Mouse (Mus musculus): ENCODE data around the gene Tal1.

The Tal1 gene

DNA sequence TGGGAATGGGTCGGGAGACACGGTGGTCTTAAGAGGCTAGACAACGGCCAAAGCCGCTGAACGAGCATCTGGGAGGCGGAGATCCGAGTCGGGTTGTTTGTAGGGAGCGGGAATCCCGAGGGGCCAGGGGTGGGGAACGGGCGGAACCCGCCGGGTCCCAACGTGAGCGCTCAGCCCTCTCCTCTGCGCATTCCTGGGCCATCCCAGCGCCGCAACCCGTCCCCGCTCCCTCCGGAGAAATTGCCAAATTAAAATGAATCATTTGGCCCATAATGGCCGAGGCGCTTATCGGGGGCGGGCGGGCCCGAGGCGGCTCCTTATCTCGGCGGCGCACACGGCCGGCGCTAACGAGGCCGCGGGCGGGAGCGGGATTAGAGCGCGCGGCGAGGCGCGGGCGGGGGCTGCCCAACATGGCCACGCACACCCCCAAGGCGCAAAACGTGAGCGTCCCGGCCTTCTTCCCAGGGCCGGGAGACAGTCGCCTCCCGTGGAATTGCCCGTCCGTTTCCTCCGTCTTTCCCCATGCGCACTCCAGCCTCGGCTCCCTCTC, at the start of gene Tal1:
Gene Tal1, plus strand, starts transcription at position 56 of the 550 bp plus-strand sequence.
- DNase-seq (ENCODE audit: low read depth, low spot score): no peak

DNA sequence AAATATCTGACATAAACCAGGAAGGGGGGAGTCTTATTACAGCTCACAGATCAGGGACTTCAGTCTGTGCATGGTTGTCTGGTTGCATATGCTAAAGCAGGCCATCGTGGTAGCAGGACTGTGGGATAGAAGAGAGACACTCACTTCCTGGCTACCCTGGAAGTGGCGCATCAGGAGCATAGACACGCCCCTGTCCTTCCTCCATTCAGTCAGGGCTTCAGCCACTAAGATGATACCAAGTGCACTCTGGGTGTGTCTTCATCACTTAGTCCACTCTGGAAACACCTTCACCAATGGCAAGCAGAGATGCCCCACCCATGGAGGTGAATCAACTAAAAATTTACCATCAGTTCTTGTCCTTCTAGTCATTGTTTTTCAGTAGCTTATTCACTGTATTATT, 42.0 kb upstream of the Tal1 start:
- no peak for DNase-seq (ENCODE audit: low read depth, low spot score)

DNA sequence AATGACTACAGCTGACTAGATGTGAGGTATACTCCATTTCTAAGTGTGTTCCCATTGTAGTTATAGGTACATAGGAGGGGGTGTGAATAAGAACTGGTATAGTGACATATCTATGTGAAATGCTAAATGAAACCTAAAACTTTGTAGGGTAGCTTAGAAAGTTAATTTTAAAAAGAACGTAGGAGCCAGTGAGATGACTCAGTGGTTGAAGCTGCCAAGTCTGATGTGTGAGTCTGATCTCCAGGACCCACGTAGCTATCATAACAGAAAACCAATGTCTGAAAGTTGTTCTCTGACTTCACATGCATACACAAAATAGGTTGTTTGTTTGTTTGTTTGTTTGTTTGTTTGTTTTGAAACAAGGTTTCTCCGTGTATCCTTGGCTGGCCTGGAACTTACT, 36.2 kb upstream of the Tal1 start:
- DNase-seq (ENCODE audit: low read depth, low spot score): no peak

DNA sequence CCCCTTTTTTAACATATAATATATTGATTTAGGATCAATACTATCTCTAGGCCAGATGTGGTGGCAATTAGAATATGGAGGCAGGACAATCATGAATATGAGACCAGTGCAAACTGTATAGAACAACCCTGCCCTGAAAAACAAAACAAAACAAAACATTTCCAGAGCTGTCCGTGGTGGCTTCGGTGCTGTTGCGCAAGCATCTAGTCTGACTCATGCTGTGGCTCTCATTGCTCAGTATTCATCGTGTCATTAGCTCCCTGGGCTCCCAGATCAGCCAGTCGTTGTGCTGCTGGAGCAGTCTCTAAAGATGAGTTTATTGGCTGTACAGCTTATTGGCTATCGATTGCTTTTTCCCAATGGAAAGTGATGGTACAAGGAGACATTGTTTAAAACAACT, 21.2 kb upstream of the Tal1 start:
- DNase-seq (ENCODE audit: low read depth, low spot score): no peak

DNA sequence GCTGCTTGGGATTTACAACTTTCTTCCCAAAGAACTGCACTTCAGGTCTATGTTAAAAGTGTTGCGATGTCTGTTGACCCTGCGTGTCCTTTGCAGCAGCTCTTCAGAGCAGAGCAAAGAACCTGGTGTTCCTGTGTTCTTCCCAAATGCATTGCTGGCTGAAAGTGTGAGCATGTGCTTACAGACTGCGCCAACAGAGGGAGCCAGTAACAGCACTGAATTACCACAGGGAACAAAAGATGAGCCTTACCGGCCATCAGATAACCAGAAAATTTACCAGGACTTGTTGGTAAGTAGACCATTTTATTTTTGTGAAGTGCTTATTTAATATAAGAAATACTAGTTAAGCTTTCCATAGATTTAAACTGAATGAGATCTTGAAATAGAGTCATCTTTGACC, 18.0 kb upstream of the Tal1 start:
- DNase-seq (ENCODE audit: low read depth, low spot score): no peak

DNA sequence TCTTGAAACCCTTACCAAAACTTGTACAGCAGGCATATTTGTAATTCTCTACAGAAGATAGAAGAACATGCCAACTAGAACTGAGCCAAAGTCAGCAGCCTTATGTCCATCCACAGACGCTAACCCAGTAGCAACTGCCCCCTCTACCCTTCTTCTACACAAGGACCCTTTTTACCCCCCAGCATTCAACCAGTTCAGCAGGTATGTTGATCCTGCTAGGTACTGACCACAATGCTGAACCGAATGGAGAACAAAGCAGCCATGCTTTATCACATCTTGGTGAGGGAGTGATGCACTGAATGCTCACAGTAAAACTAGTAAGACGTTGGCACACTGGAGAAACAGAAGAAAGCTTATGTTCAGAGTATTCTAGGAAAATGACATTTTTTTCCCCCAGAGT, 10.6 kb upstream of the Tal1 start:
- DNase-seq (ENCODE audit: low read depth, low spot score): no peak

DNA sequence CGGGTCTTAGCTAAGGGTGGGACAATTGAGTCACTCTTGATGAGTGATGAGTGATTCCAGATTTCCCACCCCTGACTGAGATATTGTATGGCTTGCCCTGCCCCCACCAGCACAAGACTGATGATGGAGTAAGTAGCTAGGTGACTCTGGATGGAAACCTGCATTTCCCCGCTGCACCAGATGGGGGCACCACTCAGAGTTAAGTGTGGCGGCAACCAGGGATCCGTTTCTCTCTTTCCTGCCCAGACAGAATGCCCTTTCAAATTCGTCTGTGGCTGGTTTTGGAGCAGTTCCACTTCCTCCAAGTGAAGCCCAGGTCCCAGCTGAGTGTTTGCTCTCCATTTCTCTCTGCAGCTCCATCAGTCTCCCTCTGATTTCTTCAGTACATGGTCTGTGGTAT, 8.5 kb upstream of the Tal1 start:
- DNase-seq (ENCODE audit: low read depth, low spot score): no peak

DNA sequence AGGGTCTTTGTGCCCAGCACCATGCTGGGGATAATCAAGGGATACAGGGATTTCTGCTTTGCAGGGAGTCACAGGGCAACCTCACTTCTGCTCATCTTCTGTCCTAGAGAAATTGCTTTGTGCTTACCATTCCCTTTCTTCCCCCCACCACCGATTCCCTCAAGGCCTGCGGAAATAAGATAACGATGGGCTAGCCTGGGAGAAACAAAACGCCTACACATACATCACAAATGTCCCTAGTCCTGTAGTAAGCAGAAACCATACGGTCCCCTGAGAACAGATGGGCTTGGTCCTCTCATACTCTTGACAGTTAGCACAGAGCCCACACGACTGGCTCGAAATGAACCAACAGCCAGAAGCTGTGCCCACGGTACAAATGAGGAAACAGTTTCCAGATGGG, 8.0 kb upstream of the Tal1 start:
- no peak for DNase-seq (ENCODE audit: low read depth, low spot score)

DNA sequence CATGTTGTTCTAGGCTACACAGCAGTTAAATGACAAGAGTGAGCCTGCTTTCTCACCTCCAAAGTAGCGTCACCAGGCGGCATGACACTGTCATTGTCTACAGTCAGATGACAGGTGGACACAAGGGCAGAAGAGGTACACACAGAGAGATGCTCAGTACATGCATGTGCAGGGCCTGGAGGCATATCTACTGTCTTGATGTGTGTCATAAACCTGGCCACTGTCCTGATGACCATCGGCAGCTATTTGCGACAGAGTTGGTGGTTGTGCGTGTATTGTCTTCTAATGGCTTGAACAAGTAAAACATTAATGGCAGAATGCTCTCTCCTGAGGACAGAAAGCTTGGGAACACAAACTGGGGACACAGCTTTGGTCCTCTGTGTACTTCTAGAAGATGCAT, 5.0 kb upstream of the Tal1 start:
- no peak for DNase-seq (ENCODE audit: low read depth, low spot score)

DNA sequence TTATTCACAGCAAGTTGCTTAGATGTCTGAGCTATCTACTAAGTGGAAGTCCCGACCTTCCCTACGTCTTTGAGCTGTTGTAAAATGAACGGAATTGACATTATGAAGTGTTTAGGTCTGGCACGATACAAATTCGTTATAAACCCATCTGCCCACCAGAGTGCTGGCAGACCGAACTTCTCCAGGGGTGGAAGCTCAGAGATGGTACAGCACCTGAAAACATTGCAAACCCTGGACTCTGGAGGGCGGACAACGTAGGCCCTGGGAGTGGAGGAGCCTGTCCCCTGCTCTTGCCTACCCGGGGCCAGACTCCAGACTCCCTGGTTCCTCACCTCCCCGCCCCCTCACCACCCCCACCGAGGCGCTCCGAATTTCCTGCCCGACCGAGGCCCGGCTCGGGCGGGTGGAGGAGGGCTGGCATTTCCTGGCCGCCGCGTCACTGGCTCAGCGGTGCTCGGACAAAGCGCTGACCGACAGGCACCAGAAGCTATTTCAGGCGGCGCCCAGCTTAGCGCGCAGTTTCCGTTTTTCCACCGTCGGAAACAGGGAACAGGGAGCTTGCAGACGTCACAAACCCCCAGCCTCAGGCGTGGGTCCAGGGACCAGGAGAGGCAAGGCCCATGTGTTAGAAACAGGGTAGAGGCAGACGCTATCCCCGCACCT, 3.8 kb upstream of the Tal1 start:
- no peak for DNase-seq (ENCODE audit: low read depth, low spot score)

DNA sequence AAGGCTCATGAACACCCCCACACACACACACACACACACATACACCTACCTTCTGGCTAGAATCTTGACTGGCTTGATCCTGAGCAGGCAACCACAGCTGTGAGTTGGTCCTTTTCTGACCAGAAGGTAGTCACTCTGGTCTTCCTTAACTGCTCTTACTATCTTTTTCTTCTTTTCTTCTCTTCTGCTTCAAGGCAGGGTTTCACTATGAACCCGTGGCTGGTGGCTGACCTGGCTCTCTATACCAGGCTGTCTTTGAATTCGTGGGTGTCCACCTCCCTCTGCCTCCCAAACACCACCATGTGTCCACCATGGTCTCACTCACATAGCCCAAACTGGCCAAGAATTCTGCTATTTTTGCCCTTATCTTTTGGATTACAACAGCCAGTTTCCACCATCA, 1.2 kb upstream of the Tal1 start:
- DNase-seq (ENCODE audit: low read depth, low spot score): no peak

DNA sequence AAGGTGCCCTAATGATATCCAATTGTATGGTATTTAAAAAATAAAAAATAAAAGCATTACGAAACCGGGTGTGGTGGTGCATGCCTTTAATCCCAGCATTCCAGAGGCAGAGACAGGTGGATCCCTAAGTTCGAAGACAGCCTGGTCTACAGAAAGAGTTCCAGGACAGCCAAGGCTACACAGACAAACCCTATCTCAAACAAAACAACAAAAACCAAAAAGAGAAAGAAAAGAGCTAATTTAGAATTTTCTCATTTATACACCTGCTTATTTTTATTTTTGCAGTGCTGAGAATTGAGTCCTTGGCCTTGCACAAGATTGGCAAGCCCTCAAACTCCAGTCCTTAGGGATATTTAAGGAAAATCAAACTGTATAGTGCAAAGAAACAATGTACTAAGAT, 535 bp upstream of the Tal1 start:
- DNase-seq (ENCODE audit: low read depth, low spot score): no peak

DNA sequence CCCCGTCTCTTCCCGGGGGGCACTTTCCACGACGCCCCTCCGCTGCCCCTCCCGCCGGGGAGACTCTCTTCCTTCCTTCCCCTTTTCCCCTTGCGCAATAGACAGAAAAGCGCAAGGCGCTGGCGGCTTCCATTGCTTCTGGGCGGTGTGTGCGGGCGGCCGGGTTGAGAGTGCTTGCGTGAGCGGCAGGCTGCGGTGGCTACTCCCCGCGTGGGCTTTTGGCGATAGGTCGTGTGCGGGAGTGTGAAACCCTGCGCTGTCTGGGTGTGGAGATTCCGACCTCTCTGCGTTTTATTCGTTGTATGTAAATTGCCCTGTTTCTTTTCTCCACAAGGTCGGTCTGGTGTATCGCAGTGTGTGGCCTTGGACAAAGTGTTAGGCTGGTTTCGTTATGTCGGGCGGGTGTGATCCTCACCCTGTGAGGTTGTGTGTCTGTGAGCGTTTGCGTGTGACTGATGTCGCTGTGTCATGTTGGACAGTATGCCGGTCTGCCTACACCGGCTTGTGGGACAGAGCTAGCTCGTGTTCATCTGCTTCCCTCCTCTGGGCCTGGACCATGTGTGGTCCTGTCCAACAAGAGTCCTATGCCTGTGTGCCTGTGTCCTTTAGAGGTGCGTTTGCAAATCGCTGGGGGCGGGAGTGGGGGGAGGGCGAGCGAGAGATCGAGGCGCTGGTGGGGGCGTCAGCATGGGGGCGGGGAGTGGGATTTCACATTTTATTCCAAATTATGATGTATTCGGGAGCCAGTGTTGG, 871 bp downstream of the Tal1 start:
- no peak for DNase-seq (ENCODE audit: low read depth, low spot score)

DNA sequence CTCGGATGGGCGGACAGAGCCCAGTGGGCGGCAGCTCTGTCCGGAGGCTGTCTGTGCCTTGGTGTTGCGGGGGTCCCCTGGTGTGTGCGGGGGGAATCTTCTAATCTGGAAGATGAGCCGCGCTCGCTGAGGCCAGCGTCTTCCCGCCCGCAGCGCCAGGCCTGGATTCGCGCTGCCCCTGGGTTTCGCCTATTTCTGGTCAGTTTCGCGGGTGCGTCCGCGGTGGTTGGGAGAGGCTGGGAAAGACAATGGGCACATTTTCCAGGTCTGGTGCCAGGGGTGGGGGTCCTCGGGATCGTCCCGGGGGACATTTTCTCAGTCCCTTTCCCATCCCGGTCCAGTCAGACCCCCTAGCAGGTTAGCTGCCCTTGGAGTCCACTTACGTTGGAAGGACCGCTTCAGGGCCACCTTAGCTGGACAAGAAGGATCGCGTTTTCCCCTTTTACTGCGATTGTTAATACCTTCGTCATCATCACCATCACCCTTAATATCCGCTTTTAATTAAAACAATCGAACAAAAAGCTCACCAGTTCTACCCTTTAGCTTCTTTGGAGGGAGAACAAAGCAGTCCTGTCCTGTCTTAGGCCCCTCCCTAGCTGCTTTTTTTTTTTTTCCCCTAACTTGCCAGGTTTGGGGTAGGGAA, 1.6 kb downstream of the Tal1 start:
- DNase-seq (ENCODE audit: low read depth, low spot score): no peak

DNA sequence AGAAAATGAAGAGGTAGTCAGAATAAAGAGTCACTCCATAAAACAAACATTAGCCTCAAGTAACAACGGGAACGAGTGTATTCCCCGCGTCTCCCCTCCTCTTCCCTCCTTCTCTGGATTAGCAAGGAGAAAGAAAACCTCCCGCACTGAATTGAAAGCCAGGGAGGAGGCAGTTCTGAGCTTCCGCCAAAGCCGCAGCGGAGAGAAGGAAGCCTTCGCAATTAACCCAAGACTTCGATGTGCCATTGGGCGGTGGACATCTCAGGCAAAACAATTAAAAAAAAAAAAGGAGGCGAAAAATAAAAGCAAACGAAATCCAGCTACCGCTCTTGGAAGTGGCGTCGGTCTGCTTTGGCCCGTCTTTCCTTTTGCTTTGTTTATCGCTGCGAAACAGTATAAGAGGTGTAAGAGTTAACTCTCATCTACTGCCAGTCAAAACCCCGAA, 2.1 kb downstream of the Tal1 start:
- no peak for DNase-seq (ENCODE audit: low read depth, low spot score)

DNA sequence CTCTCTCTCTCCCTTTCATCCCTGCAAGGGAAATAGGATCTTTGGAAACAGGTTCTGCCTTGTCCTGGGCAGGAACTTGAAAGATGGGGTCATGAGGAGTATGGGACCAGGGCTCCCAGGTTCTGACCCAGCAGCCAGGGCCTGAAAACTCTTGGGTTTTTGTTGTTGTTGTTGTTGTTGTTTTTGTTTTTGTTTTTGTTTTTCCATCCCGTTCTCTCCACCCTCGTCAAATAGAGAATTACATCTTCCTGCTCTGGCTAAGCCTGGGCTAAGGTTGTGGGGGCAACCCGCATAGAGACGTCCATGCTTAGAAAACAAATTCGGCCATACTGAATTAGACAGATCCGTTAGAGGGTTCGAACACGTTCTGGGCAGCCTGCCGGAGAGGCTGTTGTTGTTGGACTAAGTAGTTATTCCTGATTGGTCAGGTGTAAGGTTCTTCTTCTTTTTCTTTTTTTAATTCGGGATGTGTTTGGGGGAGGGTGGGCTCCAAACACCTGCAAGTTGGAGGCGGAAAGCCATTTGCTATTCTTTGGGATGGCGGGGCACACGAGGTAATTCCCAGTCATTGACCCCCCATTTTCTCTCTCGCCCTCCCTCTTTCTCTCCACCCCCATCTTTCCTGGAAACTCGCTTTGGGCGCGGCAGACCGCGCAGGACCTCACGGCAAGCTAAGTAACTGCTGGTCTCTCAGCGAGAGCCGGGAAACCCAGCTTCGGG, 2.8 kb downstream of the Tal1 start:
- no peak for DNase-seq (ENCODE audit: low read depth, low spot score)

DNA sequence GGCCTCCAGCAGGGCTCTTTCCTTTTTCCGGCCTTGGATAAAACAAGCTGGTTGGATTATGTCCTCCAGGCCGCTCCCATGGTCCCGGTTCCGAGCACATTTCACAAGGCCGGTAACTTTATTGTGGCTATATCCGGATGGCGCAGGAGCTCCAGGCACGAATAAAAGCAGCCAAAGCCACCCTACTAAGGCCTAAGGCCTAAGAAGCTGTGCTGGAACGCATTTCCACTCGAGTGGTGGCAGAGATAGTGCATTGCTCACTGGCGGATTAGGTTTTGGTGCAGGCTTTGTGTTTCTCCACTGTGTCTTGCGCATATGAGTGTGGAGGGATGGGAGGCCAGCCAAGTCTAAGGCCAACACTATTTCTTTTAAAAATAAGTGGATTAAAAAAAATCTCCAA, 3.6 kb downstream of the Tal1 start:
- DNase-seq (ENCODE audit: low read depth, low spot score): no peak

DNA sequence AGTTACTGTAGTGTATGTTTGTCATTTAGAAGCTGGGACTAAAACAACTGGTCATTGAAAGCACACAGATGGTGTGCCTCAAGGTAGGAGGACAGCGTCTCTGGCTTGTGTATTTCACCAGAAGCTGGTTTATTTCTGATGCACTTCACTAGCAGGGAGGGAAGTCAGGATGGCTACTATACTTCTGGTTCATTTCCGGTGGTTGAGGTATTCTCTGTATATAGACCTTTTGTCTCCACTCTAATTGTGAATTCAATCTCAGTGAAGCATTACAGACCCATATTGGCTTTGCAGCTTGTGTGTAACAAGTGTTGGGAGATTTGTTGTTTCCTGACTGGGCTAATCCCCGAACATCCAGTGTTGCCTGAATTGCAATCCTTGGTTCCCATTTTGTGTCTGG, 4.5 kb downstream of the Tal1 start:
- DNase-seq (ENCODE audit: low read depth, low spot score): no peak

DNA sequence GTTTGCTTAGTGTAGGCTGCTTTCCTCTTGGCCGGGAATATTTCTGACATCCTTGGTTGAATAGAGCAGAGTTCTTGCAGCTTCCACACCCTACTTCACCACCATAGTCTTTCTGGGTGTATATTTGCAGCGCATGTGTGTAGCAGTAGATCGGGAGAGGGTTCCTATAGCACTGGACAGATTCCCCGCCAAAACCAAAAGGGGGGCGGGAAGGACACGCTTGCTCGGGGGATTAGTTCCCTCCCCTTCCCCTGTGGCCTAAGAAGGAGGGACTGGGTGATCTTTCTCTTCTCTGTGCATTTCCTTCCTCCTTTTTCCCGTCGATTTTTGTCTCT, 6.3 kb downstream of the Tal1 start:
- no peak for DNase-seq (ENCODE audit: low read depth, low spot score)

DNA sequence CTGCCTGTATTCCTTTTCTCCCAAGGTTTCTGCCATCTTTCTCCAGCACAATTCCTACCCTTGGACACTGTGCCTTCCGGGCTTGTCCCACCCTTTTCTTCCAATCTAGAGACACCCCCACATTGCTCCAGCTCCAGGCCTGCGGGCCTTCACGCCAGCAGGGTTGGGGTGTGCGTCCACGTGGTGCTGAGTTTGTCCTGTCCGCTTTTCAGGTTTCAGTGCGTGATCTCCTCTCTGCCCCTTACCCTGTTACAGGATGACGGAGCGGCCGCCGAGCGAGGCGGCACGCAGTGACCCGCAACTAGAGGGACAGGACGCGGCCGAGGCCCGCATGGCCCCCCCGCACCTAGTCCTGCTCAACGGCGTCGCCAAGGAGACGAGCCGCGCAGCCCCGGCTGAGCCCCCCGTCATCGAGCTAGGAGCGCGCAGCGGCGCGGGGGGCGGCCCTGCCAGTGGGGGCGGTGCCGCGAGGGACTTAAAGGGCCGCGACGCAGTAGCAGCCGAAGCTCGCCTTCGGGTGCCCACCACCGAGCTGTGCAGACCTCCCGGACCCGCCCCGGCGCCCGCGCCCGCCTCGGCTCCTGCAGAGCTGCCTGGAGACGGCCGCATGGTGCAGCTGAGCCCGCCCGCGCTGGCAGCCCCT, 6.8 kb downstream of the Tal1 start:
- no peak for DNase-seq (ENCODE audit: low read depth, low spot score)

DNA sequence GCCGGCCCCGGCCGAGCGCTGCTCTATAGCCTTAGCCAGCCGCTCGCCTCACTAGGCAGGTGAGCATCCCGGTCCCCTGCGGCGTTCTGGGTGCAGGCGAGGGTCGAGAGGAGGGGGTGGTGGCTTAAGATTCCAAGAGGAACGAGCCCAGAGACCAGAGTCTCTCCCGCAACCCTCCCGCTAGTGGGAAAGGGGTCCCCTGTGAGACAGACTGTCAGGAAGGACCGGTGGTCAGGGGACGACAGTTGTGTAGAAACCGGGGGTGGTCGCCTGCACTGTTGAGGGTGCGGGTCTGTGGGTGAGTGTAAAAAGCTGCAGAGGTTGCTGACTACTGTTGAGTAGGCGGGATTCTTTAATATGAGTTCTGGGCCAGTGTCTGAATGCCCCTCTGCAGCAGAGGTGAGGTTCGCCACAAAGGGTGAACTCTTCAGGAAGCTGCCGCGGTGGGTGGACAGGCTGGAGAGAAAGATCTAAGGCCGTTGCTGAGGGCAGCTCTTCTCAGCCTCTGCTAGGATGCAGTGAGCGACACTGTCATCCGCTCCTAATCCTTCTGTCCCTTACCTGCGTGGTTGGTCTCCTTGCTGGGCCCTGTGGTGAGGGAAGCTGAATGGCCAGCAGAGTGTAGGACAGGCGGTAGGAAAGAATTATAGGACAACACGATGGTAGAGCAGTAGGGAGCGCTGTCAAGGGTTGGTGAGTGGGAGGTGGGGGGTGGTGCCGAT, 7.5 kb downstream of the Tal1 start:
- no peak for DNase-seq (ENCODE audit: low read depth, low spot score)
